Mouse (Mus musculus) erythroblast, embryonic 14.5 days (primary cell): ENCODE results near the gene Oxct2b.

ENCODE experiments used
- GATA1 ChIP-seq: IDR thresholded peaks from 2 replicates; pipeline ENCODE4 v1.6.1; 2012; ENCODE audit warnings: low read length, inconsistent platforms, mixed read lengths
- TAL1 ChIP-seq: IDR thresholded peaks from 3 replicates; pipeline ENCODE4 v1.6.1; 2012; ENCODE audit warnings: low read length, inconsistent platforms, mixed read lengths

- no peak for TF ChIP-seq TAL1
- TF ChIP-seq GATA1: no peak
Measured at GRCm38 (mm10) chr4:123164157-123164556, 48.1 kb downstream of the Oxct2b start.
